Mouse (Mus musculus) skeletal muscle tissue, postnatal 0 days (tissue): ENCODE measurements around the gene Zfp991. TPM values are rescaled to one million over a fixed set of nuclear protein-coding genes. Genes with fewer than 3 reads are reported as not detected.

Source experiments
- polyA plus RNA-seq: library from polyadenylated mRNA; unstranded; fragments of >200 nt; fragmentation: Nextera tagmentation; extraction: Ambion mirVana; gene quantifications from 2 replicates; pipeline ENCODE4 v1.2.1, GENCODE M21; 2015

Zfp991 gene
- polyA plus RNA-seq: 2.5 and 2.9 TPM in 2 replicates

DNA sequence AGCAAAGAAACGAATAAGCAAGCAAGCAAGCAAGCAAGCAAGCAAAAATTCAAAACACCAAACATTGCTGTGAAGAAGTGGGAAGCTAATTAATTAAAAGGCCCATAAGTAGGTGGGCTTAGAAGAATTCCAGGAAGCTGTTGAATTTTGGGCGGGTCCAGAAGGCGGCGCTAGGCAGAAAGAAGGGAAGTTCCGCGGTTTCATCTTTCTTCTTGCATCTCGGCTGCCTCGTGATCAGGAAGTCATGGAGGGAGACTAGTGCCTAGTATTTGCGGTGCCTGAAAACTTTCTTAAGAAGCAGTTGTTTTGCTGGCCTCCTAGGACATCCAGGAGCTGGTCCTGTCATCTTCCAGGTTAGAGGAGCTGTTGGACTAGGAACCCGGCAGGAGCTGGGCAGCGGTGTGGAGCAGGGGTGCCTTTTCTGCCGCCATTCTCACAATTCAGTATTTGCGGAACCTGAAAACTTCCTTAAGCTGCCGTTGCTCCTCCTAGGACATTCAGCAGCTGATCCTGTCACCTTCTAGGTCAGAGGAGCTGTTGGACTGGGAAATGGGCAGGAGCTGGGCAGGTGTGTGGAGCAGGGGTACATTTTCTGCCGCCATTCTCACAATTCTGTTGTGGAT, at the start of gene Zfp991:
Gene Zfp991 (plus strand): TSS at position 202 of the 623 bp plus-strand sequence.

Other genes starting within 250 kb of the Zfp991 start
- gene Gm21411, start 222.4 kb upstream of the Zfp991 start, polyA plus RNA-seq: not detected in 2 replicates
- gene Zfp989, start 160.1 kb upstream of the Zfp991 start, polyA plus RNA-seq: not detected in 2 replicates
- gene Rex2, start 110.2 kb upstream of the Zfp991 start, polyA plus RNA-seq: not detected in 2 replicates
- not detected in 2 replicates for gene Zfp988, start 173.6 kb downstream of the Zfp991 start, polyA plus RNA-seq
- 0.19 and 0.27 TPM in 2 replicates for gene Zfp978, start 229.3 kb downstream of the Zfp991 start, polyA plus RNA-seq